Mouse (Mus musculus) retina, postnatal 1 day (tissue): ENCODE data around the gene Tm4sf4.

Experiments used
- DNase-seq: peaks from one replicate; pipeline ENCODE4 v3.0.0-alpha.2; 2012

Gene Tm4sf4

DNA sequence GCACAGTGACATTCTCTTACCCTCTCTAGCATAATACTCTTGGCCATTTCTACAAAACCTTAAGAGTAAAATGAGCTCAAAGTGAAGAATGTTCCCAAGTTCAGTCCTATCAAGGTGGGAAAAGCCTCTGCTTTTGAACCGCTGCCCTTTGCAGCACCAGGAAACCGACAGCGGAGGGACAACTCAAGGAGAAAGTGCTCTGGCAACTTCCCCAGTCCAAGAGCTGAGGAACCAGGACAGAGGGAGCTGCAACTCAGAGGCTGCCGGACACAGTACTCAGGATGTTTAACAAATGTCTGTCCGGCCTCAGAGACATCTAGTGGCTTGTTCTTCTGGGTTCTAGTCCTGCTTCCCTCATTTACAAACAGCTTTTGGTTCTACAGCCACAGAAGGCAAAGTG is 56.9 kb downstream of the Tm4sf4 start:
- no peak for DNase-seq

- DNase-seq, result no peak
These were observed 61.0 kb downstream of the Tm4sf4 start for GRCm38 (mm10) chr3:57486068-57486467.

GRCm38 (mm10) chr3:57487455-57488153 is 62.5 kb downstream of the Tm4sf4 start:
- no peak for DNase-seq
